Mouse (Mus musculus) T-cell, adult 2 months (primary cell): ENCODE results near the gene Prdm2.

Experiments
- DNase-seq: peaks from one replicate; pipeline ENCODE4 v3.0.0; 2022; ENCODE audit warnings: low spot score

The Prdm2 gene

GRCm38 (mm10) chr4:143154571-143154970, 58.2 kb downstream of the Prdm2 start:
- DNase-seq: no peak

GRCm38 (mm10) chr4:143152634-143153033, 60.2 kb downstream of the Prdm2 start:
- no peak for DNase-seq

GRCm38 (mm10) chr4:143151267-143151666, 61.5 kb downstream of the Prdm2 start:
- DNase-seq: peak; percentile 20

GRCm38 (mm10) chr4:143147666-143148065, 65.1 kb downstream of the Prdm2 start:
- DNase-seq: no peak

- DNase-seq: peak; percentile 43
Measured at GRCm38 (mm10) chr4:143143615-143144014, 69.2 kb downstream of the Prdm2 start.

- DNase-seq: no peak
Measured at GRCm38 (mm10) chr4:143141645-143142259, 71.0 kb downstream of the Prdm2 start.

GRCm38 (mm10) chr4:143140940-143141339, 71.9 kb downstream of the Prdm2 start:
- no peak for DNase-seq

- DNase-seq: no peak
Measured at GRCm38 (mm10) chr4:143132433-143132832, 80.4 kb downstream of the Prdm2 start.

GRCm38 (mm10) chr4:143130441-143130840, 82.4 kb downstream of the Prdm2 start:
- DNase-seq: no peak

GRCm38 (mm10) chr4:143129261-143129760, 83.5 kb downstream of the Prdm2 start:
- no peak for DNase-seq

GRCm38 (mm10) chr4:143127171-143127570, 85.6 kb downstream of the Prdm2 start:
- no peak for DNase-seq

- no peak for DNase-seq
Measured at GRCm38 (mm10) chr4:143126476-143126875, 86.3 kb downstream of the Prdm2 start.

- DNase-seq: no peak
Measured at GRCm38 (mm10) chr4:143125290-143125689, 87.5 kb downstream of the Prdm2 start.

GRCm38 (mm10) chr4:143123043-143123442, 89.8 kb downstream of the Prdm2 start:
- no peak for DNase-seq

- no peak for DNase-seq
Measured at GRCm38 (mm10) chr4:143121174-143121573, 91.6 kb downstream of the Prdm2 start.

- DNase-seq: no peak
Measured at GRCm38 (mm10) chr4:143120008-143120407, 92.8 kb downstream of the Prdm2 start.

GRCm38 (mm10) chr4:143118843-143119242, 94.0 kb downstream of the Prdm2 start:
- DNase-seq: no peak

- no peak for DNase-seq
Measured at GRCm38 (mm10) chr4:143115851-143116250, 96.9 kb downstream of the Prdm2 start.

GRCm38 (mm10) chr4:143114232-143114979, 98.4 kb downstream of the Prdm2 start:
- no peak for DNase-seq

- peak; percentile 49 for DNase-seq
Measured at GRCm38 (mm10) chr4:143112985-143113384, 99.8 kb downstream of the Prdm2 start.

GRCm38 (mm10) chr4:143112439-143112838, 100.4 kb downstream of the Prdm2 start:
- no peak for DNase-seq

GRCm38 (mm10) chr4:143111872-143112271, 100.9 kb downstream of the Prdm2 start:
- no peak for DNase-seq

GRCm38 (mm10) chr4:143108552-143108951, 104.2 kb downstream of the Prdm2 start:
- no peak for DNase-seq
